Mouse (Mus musculus): ENCODE data around the gene Iars2. TPM values are rescaled to one million over a fixed set of nuclear protein-coding genes. Genes with fewer than 3 reads are reported as not detected.

The Iars2 gene
- 75.5 TPM for polyA plus RNA-seq (2014; fragmentation: Illumina TruSeq; extraction: RNeasy Lipid Tissue Mini Kit (QIAGEN cat#74804); ENCODE audit: low read depth, low replicate concordance)

GRCm38 (mm10) chr1:185328721-185329610 lies at the start of gene Iars2:
TSS of gene Iars2 (minus strand) at chr1:185329396.

GRCm38 (mm10) chr1:185362677-185363520 lies 33.7 kb upstream of the Iars2 start, which contains the start of gene Eprs:
TSS of gene Eprs (plus strand) at chr1:185363044.

DNA sequence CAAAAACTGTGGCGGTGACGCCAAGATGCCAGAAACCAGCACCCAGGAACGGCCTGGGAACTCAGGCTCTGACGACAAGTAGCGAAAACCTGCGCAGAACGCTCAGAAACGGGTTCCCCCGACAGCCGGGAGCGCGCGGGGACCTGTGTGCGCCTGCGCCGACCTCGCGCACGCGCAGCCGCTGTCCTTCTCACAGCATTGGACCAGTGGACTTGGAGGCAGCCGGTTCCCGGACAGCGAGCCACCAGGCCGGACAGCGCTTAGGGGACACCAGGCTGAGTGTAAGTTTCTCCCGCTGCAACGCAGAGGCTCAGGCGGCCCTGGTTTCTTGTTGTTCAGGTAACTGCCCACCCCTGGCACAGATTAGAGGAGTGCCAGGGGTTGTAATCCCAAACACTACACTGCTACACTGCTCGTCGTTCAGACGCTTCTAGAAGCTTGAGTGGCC lies 2.8 kb upstream of the Iars2 start, which contains the start of gene Bpnt1:
Gene Bpnt1 (plus strand): TSS at position 167 of the 448 bp plus-strand sequence.

Other genes starting within 250 kb of the Iars2 start
- gene Rab3gap2, start 125.3 kb downstream of the Iars2 start, polyA plus RNA-seq (2014; fragmentation: Illumina TruSeq; extraction: RNeasy Lipid Tissue Mini Kit (QIAGEN cat#74804); ENCODE audit: low read depth, low replicate concordance), result 29.5 TPM
- 145 TPM for gene Bpnt1, start 2.8 kb upstream of the Iars2 start, polyA plus RNA-seq (2014; fragmentation: Illumina TruSeq; extraction: RNeasy Lipid Tissue Mini Kit (QIAGEN cat#74804); ENCODE audit: low read depth, low replicate concordance)
- 112 TPM for gene Eprs, start 33.6 kb upstream of the Iars2 start, polyA plus RNA-seq (2014; fragmentation: Illumina TruSeq; extraction: RNeasy Lipid Tissue Mini Kit (QIAGEN cat#74804); ENCODE audit: low read depth, low replicate concordance)
- gene Slc30a10, start 125.5 kb upstream of the Iars2 start, polyA plus RNA-seq (2014; fragmentation: Illumina TruSeq; extraction: RNeasy Lipid Tissue Mini Kit (QIAGEN cat#74804); ENCODE audit: low read depth, low replicate concordance), result not detected